Mouse (Mus musculus): ENCODE data around the gene Incenp.

DNA sequence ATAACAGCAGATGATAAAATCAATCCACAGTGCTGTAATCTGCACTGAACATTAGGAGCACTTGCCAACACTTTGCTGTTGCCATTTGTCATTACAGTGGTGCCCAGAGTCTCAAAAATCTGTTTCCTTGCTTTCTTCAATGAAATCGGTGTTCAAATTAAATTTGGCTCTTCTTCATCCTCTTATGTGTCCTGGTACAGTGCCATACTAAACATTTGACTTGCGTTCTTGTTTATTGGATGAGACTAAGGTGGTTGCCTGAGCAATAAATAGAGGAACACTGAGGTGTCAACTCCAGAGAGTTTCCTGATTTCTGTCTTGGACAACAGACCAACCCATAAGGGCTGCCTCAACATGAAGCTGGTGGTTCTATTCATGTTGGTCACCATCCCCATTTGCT, 52.1 kb downstream of the Incenp start, which contains the start of gene Scgb2a2:
- TF ChIP-seq CTCF (IDR thresholded peaks at IDR 0.05; ENCODE audit: borderline replicate concordance, insufficient read depth, low read depth, low read length) (no peak), POLR2A (IDR thresholded peaks at IDR 0.05; ENCODE audit: borderline replicate concordance, insufficient read depth, low read length) (no peak)
